Mouse (Mus musculus) layer of hippocampus, adult 8-10 months (tissue): Measurements from ENCODE around the gene Sf1. TPM values are rescaled to one million over a fixed set of nuclear protein-coding genes. Genes with fewer than 3 reads are reported as not detected.
A peak's percentile ranks its signal among the peaks of the same experiment; 100 is the strongest.

Source experiments
- DNase-seq, 2 experiments: peaks; one replicate each; pipeline ENCODE4 v3.0.0; 2022; ENCODE audit warnings: low spot score in 2 of 2
- total RNA-seq, 4 experiments: library from RNA; stranded (reverse); gene quantifications; 2 replicates each; pipeline ENCODE4 v1.2.4; 2022

Gene Sf1
- total RNA-seq, 4 experiments from 2014 or later = 209 to 234 (median 222) TPM

DNA sequence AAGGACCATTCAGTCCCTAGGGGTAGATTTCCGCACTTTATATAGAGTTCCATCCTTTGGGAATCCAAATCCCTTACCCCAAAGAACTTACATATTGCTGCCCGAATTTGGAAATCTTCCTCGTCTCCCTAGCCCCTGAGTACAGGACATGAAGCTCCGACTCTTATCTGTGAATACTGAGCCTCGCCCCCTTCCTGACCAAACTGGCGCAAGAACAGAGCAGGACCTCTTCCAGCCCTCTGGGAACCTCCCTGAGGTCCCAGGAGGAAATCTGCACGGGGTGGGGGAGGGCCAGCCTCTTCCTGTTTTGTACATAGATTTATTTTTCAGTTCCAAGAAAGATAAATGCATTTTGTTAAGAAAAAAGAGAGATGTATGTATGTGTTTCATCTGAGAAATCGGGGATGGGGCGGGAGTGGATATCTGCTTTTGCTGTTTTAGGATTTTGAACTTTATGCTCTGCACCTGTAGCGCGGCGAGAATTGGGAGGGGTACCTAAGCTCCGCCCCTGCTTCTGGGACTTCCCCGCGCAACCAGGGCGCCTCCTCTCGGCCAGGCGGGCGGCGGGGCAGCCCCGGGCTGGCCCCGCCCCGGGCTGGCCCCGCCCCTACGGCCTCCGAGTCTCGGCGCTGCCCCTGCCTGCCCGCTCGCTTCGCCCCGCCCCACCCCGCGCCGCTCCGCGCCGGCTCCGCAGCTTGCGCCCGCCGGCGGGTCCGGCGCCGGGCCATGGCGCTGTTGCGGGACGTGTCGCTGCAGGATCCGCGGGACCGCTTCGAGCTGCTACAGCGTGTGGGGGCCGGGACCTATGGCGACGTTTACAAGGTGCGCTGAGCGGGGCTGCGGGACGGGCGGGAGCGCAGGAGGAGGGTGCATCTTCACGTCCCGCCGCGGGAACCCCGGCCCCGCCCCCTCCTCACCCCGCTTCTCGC lies 22.7 kb upstream of the Sf1 start, which contains the start of gene Map4k2:
Gene Map4k2 (plus strand): TSS at position 612 of the 929 bp plus-strand sequence.
- DNase-seq = peak in 1 of 2 experiments; percentile 57

DNA sequence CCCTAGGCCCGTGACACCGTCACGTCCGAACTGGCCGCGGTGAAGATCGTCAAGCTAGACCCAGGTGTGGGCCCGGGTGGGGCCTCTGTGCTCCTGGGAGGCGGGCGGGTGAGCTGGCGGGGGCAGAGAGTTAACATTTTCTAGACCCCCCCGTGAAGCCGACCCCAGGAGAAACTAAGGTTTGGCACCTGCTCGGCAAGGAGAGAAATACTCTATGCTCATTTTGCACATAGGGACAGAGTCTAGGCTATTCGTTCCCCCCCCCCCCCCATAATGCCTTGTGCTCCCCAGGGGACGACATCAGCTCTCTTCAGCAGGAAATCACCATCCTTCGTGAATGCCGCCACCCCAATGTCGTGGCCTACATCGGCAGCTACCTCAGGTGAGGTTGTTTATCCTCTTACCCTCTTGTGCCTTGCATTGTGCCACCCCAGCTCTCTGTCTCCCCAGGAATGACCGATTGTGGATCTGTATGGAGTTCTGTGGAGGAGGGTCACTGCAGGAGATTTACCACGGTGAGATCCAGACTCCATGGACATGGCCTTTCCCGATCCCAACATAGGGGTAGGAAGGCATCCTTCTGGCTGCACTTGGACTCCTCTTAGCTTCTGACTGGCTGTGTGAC lies 21.9 kb upstream of the Sf1 start:
- no peak for DNase-seq

DNA sequence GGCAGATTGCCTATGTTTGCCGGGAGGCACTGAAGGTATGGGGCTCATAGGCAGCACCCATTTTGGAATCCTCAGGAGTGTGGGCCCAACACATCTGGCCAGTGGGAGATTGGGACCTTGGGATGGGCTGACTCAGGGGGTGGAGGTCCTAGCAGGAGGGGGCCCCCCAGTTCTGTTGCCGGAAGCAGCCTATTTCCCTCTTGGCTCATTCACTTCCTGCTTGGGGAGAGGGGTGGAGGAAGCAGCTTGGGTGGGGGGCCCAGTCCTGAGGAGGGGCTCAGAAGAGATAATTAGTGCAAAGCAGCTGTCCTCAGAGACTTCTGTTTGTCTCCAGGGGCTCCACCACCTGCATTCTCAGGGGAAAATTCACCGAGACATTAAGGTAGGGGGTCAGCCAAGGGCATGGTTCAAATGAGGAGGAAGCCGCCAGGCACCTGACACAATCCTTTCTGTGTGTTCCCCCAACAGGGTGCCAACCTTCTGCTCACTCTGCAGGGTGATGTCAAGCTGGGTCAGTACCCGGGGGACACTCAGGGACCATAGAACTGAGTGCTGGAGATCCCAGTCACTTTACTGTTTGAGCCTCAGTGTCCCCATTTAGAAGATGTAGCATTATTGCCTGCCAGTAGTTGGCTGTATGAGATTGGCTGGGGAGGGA lies 21.1 kb upstream of the Sf1 start:
- DNase-seq = no peak

DNA sequence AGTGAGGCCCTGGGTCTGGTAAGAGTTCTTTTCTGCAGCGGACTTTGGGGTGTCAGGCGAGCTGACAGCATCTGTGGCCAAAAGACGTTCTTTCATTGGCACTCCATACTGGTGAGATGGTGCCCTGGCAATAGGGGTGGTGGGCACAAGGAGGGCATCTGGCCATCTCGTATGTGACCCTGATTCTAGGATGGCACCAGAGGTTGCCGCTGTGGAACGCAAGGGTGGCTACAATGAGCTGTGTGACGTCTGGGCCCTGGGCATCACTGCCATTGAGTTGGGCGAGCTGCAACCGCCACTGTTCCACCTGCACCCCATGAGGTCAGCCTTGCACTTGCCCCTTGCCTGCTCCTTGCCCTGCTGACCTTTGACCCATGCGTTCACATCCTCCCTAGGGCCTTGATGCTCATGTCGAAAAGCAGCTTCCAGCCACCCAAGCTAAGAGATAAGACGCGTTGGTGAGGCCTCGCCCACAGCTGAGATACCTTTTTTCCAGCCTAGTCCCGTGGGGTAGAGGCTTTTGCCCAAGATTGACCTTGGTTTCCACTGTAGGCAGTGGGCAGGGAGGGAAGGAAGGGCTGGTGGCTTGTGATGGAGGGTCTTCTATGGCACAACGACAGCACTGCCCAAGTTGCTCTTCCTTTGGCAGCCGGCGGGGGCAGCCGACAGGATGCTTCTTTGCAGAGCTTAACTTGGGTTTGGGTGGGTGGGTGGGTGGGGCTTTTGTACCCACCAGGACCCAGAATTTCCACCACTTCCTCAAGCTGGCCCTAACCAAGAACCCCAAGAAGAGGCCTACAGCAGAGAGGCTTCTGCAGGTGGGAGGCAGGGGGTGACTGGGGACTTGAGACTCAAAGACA lies 20.2 kb upstream of the Sf1 start:
- DNase-seq = no peak

DNA sequence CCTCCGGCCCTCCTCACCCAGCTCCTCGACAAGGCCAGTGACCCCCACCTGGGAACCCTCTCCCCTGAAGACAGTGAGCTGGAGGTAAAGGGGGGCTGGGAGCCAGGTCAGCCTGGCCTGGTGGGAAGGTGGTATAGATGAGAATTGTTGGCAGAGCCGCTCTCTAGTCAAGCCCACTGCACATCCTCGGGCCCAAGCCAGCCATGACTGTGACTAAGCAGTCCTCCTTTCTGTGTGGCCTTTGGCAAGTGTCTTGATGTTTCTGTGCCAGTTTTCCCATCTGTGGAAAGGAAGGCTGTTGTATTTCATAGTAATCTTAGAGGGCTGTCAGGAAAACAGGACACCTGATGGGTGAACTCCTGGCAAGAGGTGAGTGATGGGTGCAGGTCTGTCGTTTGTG lies 19.5 kb upstream of the Sf1 start:
- DNase-seq = no peak

DNA sequence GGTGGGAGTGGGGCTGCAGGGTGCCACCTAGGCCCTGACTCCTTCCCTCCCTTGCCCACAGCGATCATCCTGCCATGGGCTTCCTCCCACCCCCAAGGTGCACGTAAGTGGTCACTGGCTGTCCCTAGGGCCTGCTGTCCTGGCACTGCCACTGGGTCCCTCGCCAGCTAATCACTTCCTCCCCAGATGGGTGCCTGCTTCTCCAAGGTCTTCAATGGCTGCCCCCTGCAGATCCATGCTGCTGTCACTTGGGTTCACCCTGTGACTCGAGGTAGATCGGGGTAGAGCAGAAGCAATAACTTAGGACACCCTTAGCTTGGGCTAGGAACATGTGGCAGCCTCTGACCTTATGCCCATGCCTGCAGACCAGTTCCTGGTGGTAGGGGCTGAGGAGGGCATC lies 17.5 kb upstream of the Sf1 start:
- no peak for DNase-seq

DNA sequence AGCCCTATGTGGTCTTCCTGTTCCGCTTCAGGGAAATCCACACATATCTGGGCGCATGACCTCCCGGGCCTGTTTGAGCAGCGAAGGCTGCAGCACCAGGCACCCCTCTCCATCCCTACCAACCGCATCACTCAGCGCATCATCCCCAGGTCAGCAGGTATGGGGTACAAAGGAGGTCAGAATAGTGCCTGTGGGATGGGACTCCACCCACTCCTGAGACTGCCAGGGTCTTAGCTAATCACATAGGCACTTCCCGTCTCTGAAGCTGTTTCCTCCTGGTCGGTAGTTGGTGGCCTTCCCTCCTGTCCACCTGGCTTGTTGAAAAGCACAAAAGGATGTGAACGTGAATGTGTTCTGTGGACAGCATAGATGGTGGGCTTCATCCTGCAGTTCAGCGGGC lies 16.8 kb upstream of the Sf1 start:
- no peak for DNase-seq

DNA sequence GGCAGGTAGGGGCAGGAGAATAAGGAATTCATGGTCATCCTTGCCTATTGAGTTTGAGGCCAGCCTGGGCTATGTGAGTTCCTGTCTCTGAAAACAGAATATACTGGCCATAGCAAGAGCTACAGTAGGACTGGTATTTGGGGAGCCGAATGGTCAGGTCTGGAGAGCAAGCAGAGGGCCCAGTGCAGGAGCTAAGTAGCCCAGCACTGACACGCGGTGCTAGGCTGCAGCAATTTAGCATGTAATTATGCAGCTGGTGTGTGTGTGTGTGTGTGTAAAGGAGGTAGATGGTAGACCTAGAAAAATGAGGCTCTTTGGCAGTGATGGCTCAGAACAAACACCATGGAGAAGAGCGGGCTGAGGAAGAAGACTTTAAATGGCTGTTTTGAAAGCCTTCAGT lies 15.9 kb upstream of the Sf1 start:
- no peak for DNase-seq

DNA sequence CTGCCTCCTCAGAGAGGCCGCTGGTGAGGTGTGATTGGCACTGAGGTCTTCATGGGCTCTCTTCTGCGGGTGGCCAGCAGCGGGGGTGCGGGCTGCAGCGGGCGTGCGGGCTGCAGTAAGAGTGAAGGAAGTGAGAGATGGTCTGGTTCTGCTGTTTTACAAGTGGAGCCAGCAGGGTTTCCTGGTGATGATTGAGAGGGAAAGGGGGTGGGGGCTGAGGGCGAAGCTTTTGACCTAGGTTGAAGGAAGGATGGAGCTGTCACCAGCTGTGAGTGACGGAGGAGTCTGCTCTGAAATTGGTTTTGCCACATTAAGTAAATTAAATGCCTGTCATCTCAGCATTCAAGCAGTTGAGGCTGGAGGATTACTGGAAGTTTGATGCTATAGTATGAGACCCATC lies 14.8 kb upstream of the Sf1 start:
- no peak for DNase-seq

DNA sequence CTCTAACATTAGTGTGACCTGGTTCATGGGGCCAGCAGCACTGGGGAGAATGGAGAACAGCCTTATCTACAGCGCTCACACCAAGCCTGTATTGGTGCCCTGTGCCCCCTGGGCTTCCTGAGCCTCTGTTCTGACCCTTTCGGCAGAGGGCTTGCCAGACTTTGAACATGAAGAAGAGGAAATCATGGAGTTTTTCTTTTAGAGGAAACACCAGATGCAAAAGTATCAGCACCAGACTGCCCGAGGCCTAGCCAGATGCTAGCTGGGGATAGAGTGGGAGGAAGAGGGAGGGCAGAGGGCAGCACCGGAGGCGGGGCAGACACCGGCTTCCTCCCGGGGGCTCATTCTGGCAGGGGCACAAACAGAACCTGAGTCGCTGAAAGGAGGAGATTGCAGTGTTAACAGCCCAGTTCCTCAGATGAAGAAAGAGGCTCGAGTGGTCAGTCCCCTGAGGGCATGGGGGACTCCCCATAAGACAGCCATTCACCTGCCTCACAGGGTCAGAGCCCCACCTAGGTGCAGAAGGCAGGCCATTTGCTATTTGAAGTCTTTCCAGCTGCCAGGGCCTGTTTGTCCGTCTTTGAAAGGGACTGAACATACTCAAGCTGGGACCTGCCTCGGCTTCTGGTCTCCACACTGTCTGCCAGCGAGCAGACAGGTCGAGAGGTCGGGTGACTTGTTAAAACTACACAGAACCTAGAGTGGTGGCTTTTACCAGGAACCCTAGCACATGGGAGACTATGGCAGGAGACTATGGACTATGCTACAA lies 14.1 kb upstream of the Sf1 start:
- no peak for DNase-seq

DNA sequence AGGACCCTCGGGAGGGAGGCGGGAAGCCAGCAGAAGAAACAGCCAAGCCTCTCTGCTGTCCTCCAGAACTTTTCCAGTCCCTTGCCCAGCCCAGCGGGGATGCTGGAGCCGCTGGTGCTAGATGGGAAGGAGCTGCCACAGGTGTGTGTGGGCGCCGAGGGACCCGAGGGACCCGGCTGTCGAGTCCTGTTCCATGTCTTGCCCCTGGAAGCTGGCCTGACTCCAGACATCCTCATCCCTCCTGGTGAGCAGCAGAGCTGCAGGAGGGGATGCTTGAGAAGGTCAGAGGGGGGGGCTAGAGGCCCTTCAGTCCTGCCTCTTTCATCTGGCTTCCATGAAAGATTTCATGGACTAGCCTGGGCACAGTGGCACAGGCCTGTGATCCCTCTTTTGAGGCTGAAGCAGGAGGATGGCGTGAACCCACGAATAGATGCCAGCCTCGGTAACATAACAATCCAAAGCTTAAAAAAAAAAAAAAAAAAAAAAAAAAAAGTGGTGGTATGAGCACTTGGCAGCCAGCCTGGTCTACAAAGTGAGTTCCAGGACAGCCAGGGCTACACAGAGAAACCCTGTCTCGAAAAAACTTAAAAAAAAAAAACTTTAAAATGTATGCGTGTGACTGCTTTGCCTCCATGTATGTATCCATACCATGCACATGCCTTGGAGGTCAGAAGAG lies 11.9 kb upstream of the Sf1 start:
- no peak for DNase-seq

DNA sequence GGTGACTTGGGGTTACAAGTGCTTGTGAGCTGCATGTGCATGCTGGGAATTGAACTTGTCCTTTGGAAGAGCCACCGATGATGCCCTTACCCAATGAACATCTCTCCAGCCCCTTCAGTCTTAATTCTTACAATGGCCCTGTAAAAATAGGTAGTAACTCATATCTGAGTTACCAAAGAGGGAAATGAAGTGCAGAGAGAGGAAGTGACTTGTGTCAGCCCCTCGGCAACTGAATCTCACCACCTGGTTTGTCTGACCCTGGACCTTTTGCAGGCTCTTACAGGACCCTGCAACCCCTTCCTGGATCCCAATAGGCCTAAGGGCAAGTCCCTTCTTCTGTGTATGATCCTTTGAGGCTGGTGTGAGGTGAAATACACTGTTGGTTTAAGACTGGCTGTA lies 11.4 kb upstream of the Sf1 start:
- DNase-seq = no peak

DNA sequence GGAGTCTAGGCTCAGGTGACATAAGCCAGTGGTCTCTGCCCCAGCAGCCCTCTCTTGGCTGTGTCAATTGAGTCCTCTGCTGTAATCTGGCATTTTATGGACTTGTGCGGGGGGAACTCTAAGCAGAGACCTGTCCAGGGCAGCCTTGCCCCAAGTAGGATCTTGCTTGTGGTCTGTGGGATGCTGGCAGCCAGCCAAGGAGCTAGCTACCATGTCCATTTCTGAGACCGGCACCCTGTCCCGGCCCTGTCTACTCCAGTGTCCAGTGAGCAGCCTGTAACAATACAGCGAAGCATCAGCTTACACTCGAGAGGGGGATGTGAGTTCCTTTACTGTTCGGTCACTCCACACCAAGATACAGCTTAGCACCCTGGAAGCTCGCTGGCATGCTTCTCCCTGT lies 9.5 kb upstream of the Sf1 start:
- DNase-seq = no peak

DNA sequence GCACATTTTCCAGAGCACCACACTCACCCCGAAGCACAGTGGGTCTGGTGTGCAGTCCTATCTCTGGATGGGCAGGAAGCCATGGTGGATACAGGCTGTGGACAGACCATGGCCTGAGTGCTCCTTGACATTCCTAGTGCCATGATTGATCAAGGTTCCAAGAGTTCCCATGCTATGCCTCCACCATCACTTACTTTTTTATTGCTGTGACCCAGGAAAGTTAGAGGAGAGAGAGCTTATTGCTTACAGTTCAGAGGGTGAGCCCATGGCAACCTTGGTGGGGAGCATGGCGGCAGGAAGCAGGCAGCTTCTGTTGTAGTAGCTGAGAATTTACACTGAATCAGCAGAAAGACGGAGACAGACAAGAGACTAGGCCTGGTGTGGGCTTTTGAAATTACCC lies 2.2 kb upstream of the Sf1 start:
- no peak for DNase-seq

DNA sequence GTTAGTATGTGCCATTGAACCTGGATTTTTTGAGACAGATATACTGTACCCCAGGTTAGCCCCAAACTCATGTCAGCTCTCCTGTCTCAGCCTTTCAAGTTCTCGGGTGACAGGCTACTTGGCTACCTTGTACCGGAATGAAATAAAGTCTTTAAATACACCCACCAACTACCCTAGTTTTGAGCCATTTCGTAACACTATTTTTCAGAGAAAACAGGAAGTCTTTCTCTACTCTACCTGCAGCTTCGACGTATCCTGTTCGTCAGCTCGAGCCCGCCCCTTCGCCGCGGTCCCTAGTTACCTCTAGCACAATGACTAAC lies 439 bp upstream of the Sf1 start:
- no peak for DNase-seq

DNA sequence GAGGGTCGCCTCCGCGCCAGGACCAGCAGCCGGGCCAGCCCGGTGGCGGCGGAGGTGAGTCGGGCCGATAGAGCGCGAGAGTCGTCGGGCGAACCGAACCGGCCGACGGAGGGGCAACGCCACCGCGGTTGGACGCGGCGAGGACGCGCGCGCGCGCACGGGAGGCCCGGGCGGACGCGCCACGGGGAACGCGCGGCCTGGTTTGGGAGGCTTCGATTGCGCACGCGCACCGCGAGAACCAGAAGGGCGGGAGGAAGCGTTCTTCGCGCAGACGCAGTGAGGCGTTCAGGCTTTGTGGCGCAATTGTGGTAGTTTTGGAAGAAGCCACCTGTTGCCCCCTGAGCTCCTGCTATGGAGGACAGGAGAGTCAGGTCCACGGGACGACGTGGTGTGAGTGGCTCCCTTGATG lies 831 bp downstream of the Sf1 start:
- DNase-seq = peak; percentile 88 to 91

DNA sequence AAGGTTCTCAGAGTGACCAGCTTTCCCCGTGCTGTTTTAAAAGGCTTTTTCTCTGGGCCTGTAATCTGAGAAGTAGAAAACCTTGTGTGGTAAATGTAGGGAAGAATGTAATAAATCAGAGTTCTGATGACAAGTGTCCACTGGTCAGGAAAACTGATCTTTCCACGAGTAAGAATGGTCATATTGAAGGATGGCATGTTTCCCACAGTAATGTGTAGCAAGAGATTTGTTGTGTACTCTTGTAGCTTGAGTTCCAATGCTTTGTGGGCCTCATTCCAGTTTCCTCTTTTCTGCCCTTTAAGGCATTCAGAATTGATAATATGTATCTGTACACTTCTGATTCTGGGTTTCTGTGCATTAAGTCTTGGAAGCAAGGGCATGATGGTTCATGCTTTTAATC lies 1.4 kb downstream of the Sf1 start:
- no peak for DNase-seq

DNA sequence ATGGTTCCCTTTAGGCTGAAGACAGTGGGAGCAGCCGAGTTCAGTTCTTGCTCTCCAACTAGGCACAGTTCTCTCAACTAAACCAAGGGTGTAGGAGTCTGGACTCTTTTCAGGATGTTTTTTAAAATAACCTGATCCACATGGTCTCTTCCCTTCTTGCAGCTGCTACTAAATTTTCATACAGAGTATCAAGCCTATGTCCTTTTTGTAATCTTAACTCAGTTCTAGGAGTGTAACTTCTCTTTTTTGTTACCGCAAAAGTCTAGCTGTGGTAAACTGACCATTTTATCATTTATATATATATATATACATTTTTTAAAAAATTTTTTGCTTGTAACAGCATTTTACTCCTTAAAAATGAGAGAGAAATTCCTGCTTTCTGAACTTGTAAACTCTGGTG lies 6.7 kb downstream of the Sf1 start:
- no peak for DNase-seq

DNA sequence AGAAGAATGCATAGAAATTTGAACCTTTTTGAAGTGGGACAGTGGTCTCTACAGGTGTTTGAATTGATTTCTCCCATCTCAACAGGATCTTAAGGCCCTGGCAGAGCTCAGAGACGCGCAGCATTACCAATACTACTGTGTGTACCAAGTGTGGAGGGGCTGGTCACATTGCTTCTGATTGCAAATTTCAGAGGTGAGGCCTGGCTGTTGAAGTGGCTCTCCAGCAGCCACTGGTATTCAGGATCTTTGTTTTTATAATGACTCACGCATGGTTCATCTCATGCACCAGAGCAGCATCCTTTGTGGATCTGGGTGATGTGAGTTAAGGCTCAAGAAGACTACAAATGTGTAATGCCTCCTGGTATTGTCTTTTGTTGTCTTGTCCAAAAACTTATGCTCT lies 8.9 kb downstream of the Sf1 start:
- no peak for DNase-seq
